10 mouse cellular contexts compared by ENCODE assay signal in genomic region chr17:43629026-43629495, GRCm38 (mm10). TPM values are rescaled to one million over a fixed set of nuclear protein-coding genes. Genes with fewer than 3 reads are reported as not detected.
DNase-seq lines count a peak whose midpoint lies in the region; ATAC-seq and TF ChIP-seq lines count a peak whose summit lies in the region.
"Had no signal": no experiment of that assay in that cellular context is flagged by ENCODE, and none has a peak within 500 bp of the region (broad histone marks: within the 10 kb centered on the region; RNA-seq: fewer than 3 reads in every experiment).

No protein-coding gene starts in this region.

- H3K4me2 ChIP-seq in lung, embryonic 15.5 days, result peak overlapping the region; percentile 66
- peak overlapping the region; percentile 90 for H3K4me2 ChIP-seq in forebrain, embryonic 16.5 days (ENCODE audit: low read length)
- H3K4me2 ChIP-seq in limb, embryonic 14.5 days (replicated peaks; ENCODE audit: low read depth, low read length, severe bottlenecking), result peak overlapping the region; percentile 72

- ATAC-seq in lung, embryonic 15.5 days (ENCODE audit: borderline replicate concordance, extremely low read depth, low FRiP score, low TSS enrichment), result 0 out of 2 replicates have a peak, but pooled peaks have one; percentile 11
- ATAC-seq in forebrain, embryonic 16.5 days, result 0 out of 2 replicates have a peak, but pooled peaks have one; percentile 16
- ATAC-seq in limb, embryonic 14.5 days (ENCODE audit: low FRiP score, low read depth), result no peak
- ATAC-seq: Patski had no signal

- H3K36me3 ChIP-seq in lung, embryonic 15.5 days, result no peaks in the 10 kb centered on the region
- H3K36me3 ChIP-seq in forebrain, embryonic 16.5 days (ENCODE audit: control insufficient read depth, insufficient read depth), result no peaks in the 10 kb centered on the region
- no peaks in the 10 kb centered on the region for H3K36me3 ChIP-seq in limb, embryonic 14.5 days (ENCODE audit: control insufficient read depth, insufficient read depth, low read length)

- peaks cover 14% of the 10 kb centered on the region for H3K4me1 ChIP-seq in lung, embryonic 15.5 days
- peaks cover 14% of the 10 kb centered on the region for H3K4me1 ChIP-seq in forebrain, embryonic 16.5 days (replicated peaks; ENCODE audit: control insufficient read depth, insufficient read depth, low read length)
- peaks cover 6% of the 10 kb centered on the region for H3K4me1 ChIP-seq in limb, embryonic 14.5 days (ENCODE audit: control insufficient read depth, insufficient read depth, low read length)
- peaks cover 13% of the 10 kb centered on the region for H3K4me1 ChIP-seq in olfactory bulb, adult 2 months (ENCODE audit: control insufficient read depth, insufficient read depth, low read length)

- no peak for TF ChIP-seq POLR2A in limb, embryonic 14.5 days (IDR thresholded peaks at IDR 0.05; ENCODE audit: borderline replicate concordance, extremely low read depth, insufficient read depth, insufficient read length)
- TF ChIP-seq POLR2A in olfactory bulb, adult 2 months (IDR thresholded peaks at IDR 0.05; ENCODE audit: insufficient read depth, low read depth, low read length), result no peak

- no peak overlapping the region for H3K9ac ChIP-seq in lung, embryonic 15.5 days
- peak overlapping the region; percentile 60; the same call in 1 of the 2 replicates for H3K9ac ChIP-seq in forebrain, embryonic 16.5 days (replicated peaks; ENCODE audit: low read depth, low read length)
- H3K9ac ChIP-seq in limb, embryonic 14.5 days (ENCODE audit: low read depth, low read length, severe bottlenecking), result no peak overlapping the region

- H3K4me3 ChIP-seq in lung, embryonic 15.5 days, result peak overlapping the region; percentile 35
- peak overlapping the region; percentile 51 for H3K4me3 ChIP-seq in forebrain, embryonic 16.5 days (replicated peaks; ENCODE audit: low read length)
- peak overlapping the region; percentile 41 for H3K4me3 ChIP-seq in limb, embryonic 14.5 days (replicated peaks; ENCODE audit: low read length)
- peak overlapping the region; percentile 36; the same call in 1 of the 2 replicates for H3K4me3 ChIP-seq in olfactory bulb, adult 2 months (ENCODE audit: insufficient read depth, low read depth, low read length)

- no peak for DNase-seq in lung, postnatal 4 days
- DNase-seq in limb, embryonic 14.5 days (ENCODE audit: low spot score), result no peak
- no peak for DNase-seq in ovary, adult 18-20 months (ENCODE audit: low spot score)
- DNase-seq in Muller cell, postnatal 12 days (ENCODE audit: inconsistent ontology term), result no peak
- no peak for DNase-seq in thymus, postnatal 25 days
- DNase-seq: gastrocnemius, postnatal 36 days had no signal

- no peaks in the 10 kb centered on the region for H3K9me3 ChIP-seq in lung, embryonic 15.5 days
- H3K9me3 ChIP-seq in forebrain, embryonic 16.5 days (ENCODE audit: control insufficient read depth, low read length), result peaks cover 4% of the 10 kb centered on the region; the same call in 1 of the 2 replicates
- no peaks in the 10 kb centered on the region for H3K9me3 ChIP-seq in limb, embryonic 14.5 days (ENCODE audit: control insufficient read depth, low read length)

- WGBS in lung, embryonic 15.5 days, result 19% methylated on average over 24 of the region's 24 CpGs
- 21% methylated on average over 24 of the region's 24 CpGs for WGBS in forebrain, embryonic 16.5 days
- WGBS in limb, embryonic 14.5 days, result 20% methylated on average over 24 of the region's 24 CpGs
- 31% methylated on average over 24 of the region's 24 CpGs for WGBS in olfactory bulb, adult 2 months

- H3K27ac ChIP-seq in lung, embryonic 15.5 days, result no peak overlapping the region
- H3K27ac ChIP-seq in forebrain, embryonic 16.5 days (ENCODE audit: low read length), result no peak overlapping the region
- H3K27ac ChIP-seq in limb, embryonic 14.5 days (replicated peaks; ENCODE audit: low read depth, low read length), result no peak overlapping the region
- H3K27ac ChIP-seq in olfactory bulb, adult 2 months (ENCODE audit: insufficient read depth, low read depth, low read length), result no peak overlapping the region

- no peak for TF ChIP-seq CTCF in olfactory bulb, adult 2 months (IDR thresholded peaks at IDR 0.05; ENCODE audit: insufficient read depth, low read depth, low read length)

- peaks cover 45% of the 10 kb centered on the region for H3K27me3 ChIP-seq in lung, embryonic 15.5 days
- peaks cover 16% of the 10 kb centered on the region for H3K27me3 ChIP-seq in forebrain, embryonic 16.5 days (replicated peaks; ENCODE audit: control insufficient read depth, insufficient read depth, low read length)
- peaks cover 31% of the 10 kb centered on the region for H3K27me3 ChIP-seq in limb, embryonic 14.5 days (ENCODE audit: control insufficient read depth, insufficient read depth, low read length)
- H3K27me3 ChIP-seq: Patski had no signal

RNA-seq across cellular contexts. Expression of gene Tdrd6, which starts 1.0 kb away (rescaled TPM):
- polyA plus RNA-seq in lung, embryonic 15.5 days (2015; fragmentation: Nextera tagmentation; extraction: Ambion mirVana), result not detected in 2 replicates
- polyA plus RNA-seq in forebrain, embryonic 16.5 days (2015; fragmentation: Nextera tagmentation; extraction: Ambion mirVana), result 0.27 and 0.66 TPM in 2 replicates
- 0.12 and 0.59 TPM in 2 replicates for polyA plus RNA-seq in limb, embryonic 14.5 days (2012; rRNA removed)
- not detected in 2 replicates for polyA plus RNA-seq in limb, embryonic 14.5 days (2014; fragmentation: Nextera tagmentation; extraction: Ambion mirVana)
- not detected in 2 replicates for polyA plus RNA-seq in olfactory bulb, adult 2 months (2012; ENCODE audit: insufficient read depth, insufficient read length, low replicate concordance, missing spikeins)

RNA-seq across cellular contexts. Expression of gene Slc25a27, which starts 38.0 kb away (rescaled TPM):
- 17.9 and 21.5 TPM in 2 replicates for polyA plus RNA-seq in lung, embryonic 15.5 days (2015; fragmentation: Nextera tagmentation; extraction: Ambion mirVana)
- polyA plus RNA-seq in forebrain, embryonic 16.5 days (2015; fragmentation: Nextera tagmentation; extraction: Ambion mirVana), result 92.7 and 135 TPM in 2 replicates
- 28.1 and 28.6 TPM in 2 replicates for polyA plus RNA-seq in limb, embryonic 14.5 days (2012; rRNA removed)
- polyA plus RNA-seq in limb, embryonic 14.5 days (2014; fragmentation: Nextera tagmentation; extraction: Ambion mirVana), result 21.4 and 25.9 TPM in 2 replicates
- polyA plus RNA-seq in olfactory bulb, adult 2 months (2012; ENCODE audit: insufficient read depth, insufficient read length, low replicate concordance, missing spikeins), result not detected in 2 replicates

RNA-seq across cellular contexts. Expression of gene Cyp39a1, which starts 38.2 kb away (rescaled TPM):
- 39.2 and 43.2 TPM in 2 replicates for polyA plus RNA-seq in lung, embryonic 15.5 days (2015; fragmentation: Nextera tagmentation; extraction: Ambion mirVana)
- 19.1 and 27.1 TPM in 2 replicates for polyA plus RNA-seq in forebrain, embryonic 16.5 days (2015; fragmentation: Nextera tagmentation; extraction: Ambion mirVana)
- 6.0 and 7.0 TPM in 2 replicates for polyA plus RNA-seq in limb, embryonic 14.5 days (2012; rRNA removed)
- 20.0 and 21.6 TPM in 2 replicates for polyA plus RNA-seq in limb, embryonic 14.5 days (2014; fragmentation: Nextera tagmentation; extraction: Ambion mirVana)
- not detected in 2 replicates for polyA plus RNA-seq in olfactory bulb, adult 2 months (2012; ENCODE audit: insufficient read depth, insufficient read length, low replicate concordance, missing spikeins)
